Mouse (Mus musculus) bone marrow, adult 2 months (tissue): ENCODE data around the gene Acvrl1. TPM values are rescaled to one million over a fixed set of nuclear protein-coding genes. Genes with fewer than 3 reads are reported as not detected.

Source experiments
- H3K27ac ChIP-seq: fragments of 200-500 bp; 2 replicates; pipeline ENCODE4 v1.5.1; 2012; ENCODE audit warnings: low read depth, mild to moderate bottlenecking, control low read depth, inconsistent platforms, low read length; ENCODE audit not compliant: control insufficient read depth, poor library complexity, insufficient read depth
- H3K4me1 ChIP-seq: fragments of 200-500 bp; 2 replicates; pipeline ENCODE4 v1.6.1; 2011; ENCODE audit warnings: low read length; ENCODE audit not compliant: control insufficient read depth, insufficient read depth
- H3K4me3 ChIP-seq: fragments of 200-500 bp; replicated peaks from 2 replicates; pipeline ENCODE3; 2011; ENCODE audit warnings: mild to moderate bottlenecking, low read depth, low read length, control low read depth; ENCODE audit not compliant: control insufficient read depth
- CTCF ChIP-seq: fragments of 200-500 bp; IDR thresholded peaks from 2 replicates; pipeline ENCODE4 v1.5.1; 2011; ENCODE audit warnings: low read length, control low read depth; ENCODE audit not compliant: control insufficient read depth, insufficient read depth
- POLR2A ChIP-seq: fragments of 200-500 bp; IDR thresholded peaks from 2 replicates; pipeline ENCODE4 v1.6.1; 2011; ENCODE audit warnings: low read depth, mild to moderate bottlenecking, control low read depth, low read length, borderline replicate concordance; ENCODE audit not compliant: control insufficient read depth
- WGBS: fragments of 180-500 bp; shearing (Covaris S2); methylation state at CpG from one replicate; pipeline ENCODE4 v1.1.7; 2018; 5-methylcytosine and 5-hydroxymethylcytosine counted together
- polyA plus RNA-seq: library from polyadenylated mRNA; stranded (reverse); fragments of >200 nt; gene quantifications from 2 replicates; pipeline ENCODE4 v1.2.4, GENCODE M21; 2011; ENCODE audit warnings: low replicate concordance; ENCODE audit not compliant: missing spikeins, insufficient read depth, insufficient read length

The Acvrl1 gene
- polyA plus RNA-seq, 1 experiment, result 21.9 TPM

DNA sequence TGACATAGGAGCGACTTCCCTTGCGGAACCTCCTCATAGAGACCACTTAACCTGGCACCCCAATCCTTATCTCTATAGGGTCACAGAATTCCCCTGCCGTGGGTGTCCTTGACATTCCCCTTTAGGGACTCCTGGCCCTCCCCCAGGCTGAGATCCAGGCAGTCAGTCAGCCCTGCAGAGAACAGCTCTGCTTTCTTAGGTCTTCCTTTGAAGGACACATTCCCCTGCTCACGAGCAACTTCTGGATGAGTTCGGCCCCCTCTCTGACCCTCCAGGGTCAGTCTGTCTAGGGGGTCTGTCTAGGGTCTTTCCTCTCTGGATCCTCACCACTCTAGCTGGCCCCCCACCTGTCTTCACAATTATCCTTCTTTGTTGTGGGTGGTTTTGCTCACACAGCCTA, 1.1 kb downstream of the Acvrl1 start:
- Histone ChIP-seq H3K4me3 (no peak overlapping the region), H3K27ac (no peak overlapping the region), H3K4me1 (no peaks in the 10 kb centered on the region; the same call in 1 of the 2 replicates)
- 47% methylated on average over 5 of the region's 5 CpGs for WGBS
- TF ChIP-seq POLR2A (no peak), CTCF (no peak)

DNA sequence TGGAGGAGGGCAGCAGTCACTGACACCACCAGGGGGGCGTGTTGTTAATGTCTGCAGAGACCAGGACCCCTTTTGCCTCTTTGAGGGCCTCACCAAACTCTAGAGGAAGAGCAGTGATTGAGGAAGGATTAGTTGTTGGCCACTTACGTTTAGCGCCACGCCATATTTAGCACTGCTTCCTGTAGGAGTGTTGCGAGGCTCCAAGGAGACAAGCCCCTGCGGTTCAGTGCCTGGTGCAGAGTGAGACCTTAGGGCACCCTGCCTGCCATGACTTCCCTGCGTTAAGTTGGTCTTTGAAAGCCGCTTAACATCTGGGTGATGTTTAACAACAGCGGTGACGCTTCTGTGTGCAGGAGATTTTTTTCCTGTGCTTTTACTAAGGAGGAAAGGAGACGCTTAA, 3.2 kb downstream of the Acvrl1 start:
- no peak overlapping the region for H3K4me3 ChIP-seq
- WGBS, result 11% methylated on average over 11 of the region's 11 CpGs
- no peak for TF ChIP-seq POLR2A
- TF ChIP-seq CTCF, result no peak
- no peak overlapping the region for H3K27ac ChIP-seq
- no peaks in the 10 kb centered on the region; the same call in none of the 2 replicates for H3K4me1 ChIP-seq

DNA sequence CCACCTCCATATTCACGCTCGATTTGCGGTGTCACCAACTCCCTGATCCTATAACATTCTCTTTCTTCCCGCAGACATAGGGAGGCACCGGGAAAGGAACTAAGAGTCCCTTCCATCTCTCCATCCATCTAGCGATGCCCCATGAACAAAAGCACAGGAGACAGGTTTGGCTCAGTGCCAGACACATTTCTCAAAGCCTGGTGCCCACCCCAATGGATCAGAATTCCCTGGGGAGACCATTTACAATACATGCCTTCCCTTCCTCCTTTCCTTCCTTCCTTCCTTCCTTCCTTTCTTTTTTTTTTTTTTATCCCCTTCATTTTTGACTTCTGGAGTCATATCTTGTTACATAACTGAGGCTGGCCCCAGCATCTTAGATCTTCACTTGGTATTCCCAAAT, 3.7 kb downstream of the Acvrl1 start:
- TF ChIP-seq CTCF (no peak), POLR2A (no peak)
- no peaks in the 10 kb centered on the region; the same call in none of the 2 replicates for H3K4me1 ChIP-seq
- no peak overlapping the region for H3K4me3 ChIP-seq
- WGBS, result 66% methylated on average over 6 of the region's 6 CpGs
- H3K27ac ChIP-seq, result no peak overlapping the region

DNA sequence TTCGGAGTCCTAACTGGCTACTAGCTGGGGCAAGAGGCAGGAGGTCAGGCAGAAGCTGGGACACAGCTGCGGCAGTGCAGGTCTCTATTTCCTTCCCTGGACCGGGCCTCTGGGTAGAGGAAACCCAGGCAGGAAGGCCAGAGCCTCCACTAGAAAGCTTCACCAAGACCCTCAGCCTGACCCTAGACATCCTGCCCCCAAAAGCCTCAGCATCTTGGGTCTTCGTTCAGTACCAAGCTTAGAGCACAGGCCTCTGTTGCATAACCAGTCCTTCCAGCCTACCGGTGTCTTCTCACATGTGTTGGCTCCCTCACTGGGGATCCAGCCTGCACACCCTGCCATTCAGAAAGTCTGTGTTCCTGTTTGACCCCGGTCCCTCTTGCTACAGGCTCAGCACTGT, 4.4 kb downstream of the Acvrl1 start:
- Histone ChIP-seq H3K4me3 (no peak overlapping the region), H3K27ac (no peak overlapping the region), H3K4me1 (no peaks in the 10 kb centered on the region; the same call in none of the 2 replicates)
- WGBS, result 31% methylated on average over 6 of the region's 6 CpGs
- TF ChIP-seq POLR2A, result no peak
- TF ChIP-seq CTCF, result no peak

DNA sequence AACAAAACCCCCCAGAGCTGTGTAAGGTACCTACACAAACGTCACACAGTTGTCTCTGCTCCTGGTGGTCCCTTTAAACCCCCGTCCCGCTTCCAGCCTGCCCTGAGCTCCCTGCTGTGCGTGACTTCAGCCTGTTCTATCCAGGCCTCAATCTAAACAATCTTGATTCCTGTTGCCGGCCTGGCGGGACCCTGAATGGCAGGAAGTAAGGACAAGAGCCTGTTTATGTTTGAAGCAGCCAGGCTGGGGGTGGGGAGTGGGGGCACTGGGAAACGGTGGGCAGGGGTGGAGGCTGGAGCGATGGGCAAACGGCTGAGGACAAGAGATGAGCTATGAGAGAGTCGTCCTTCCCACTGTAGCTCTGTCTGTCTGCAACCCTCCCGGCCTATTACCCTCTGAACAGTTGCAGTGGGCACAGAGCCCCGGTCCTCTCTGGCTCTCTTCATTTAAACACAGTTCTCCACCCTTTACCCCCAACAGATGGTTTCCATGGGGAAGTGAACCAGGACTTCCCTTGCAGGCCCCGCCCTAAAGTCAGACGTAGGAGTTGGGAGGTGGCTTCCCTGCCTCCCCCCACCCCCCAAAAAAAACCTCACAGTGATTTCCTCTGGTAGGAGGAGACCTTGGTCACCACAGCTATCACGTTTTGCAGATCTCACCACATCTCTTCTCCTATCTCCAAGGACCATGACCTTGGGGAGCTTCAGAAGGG, 5.8 kb downstream of the Acvrl1 start:
- Histone ChIP-seq H3K27ac (no peak overlapping the region), H3K4me1 (no peaks in the 10 kb centered on the region; the same call in none of the 2 replicates), H3K4me3 (peak overlapping the region; percentile 35)
- 27% methylated on average over 15 of the region's 15 CpGs for WGBS
- TF ChIP-seq POLR2A, result no peak
- no peak for TF ChIP-seq CTCF

DNA sequence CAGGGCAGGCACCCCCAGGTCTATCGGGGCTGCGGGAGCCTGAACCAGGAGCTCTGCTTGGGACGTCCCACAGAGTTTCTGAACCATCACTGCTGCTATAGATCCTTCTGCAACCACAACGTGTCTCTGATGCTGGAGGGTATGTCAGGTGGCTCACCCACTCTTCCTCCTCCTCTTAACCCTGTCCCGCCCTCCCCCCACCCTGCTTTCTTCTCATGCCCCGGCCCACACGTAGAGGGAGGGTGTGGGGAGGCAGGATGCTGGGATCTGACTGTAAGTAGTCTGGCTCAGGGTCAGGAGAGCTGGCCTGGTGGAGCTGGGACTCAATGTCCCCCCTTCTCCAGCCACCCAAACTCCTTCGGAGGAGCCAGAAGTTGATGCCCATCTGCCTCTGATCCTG, 7.1 kb downstream of the Acvrl1 start:
- 60% methylated on average over 8 of the region's 8 CpGs for WGBS
- TF ChIP-seq POLR2A (no peak), CTCF (no peak)
- Histone ChIP-seq H3K4me1 (peaks cover 2% of the 10 kb centered on the region), H3K27ac (no peak overlapping the region), H3K4me3 (no peak overlapping the region)

DNA sequence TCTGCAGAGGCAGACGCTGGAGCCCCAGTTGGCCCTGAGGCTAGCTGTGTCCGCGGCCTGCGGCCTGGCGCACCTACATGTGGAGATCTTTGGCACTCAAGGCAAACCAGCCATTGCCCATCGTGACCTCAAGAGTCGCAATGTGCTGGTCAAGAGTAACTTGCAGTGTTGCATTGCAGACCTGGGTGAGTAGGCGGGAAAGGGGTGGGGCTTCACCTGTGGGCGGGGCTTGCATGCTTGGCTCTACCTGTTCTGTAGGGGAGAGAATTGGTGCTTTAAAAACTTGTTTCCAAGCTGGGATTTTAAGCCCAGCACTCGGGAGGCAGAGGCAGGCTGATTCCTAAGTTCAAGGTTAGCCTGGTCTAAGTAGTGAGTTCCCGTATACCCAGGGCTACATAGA, 9.1 kb downstream of the Acvrl1 start:
- H3K4me3 ChIP-seq, result no peak overlapping the region
- TF ChIP-seq CTCF (no peak), POLR2A (no peak)
- WGBS, result 87% methylated on average over 11 of the region's 11 CpGs
- H3K27ac ChIP-seq, result no peak overlapping the region
- H3K4me1 ChIP-seq, result peaks cover 2% of the 10 kb centered on the region

DNA sequence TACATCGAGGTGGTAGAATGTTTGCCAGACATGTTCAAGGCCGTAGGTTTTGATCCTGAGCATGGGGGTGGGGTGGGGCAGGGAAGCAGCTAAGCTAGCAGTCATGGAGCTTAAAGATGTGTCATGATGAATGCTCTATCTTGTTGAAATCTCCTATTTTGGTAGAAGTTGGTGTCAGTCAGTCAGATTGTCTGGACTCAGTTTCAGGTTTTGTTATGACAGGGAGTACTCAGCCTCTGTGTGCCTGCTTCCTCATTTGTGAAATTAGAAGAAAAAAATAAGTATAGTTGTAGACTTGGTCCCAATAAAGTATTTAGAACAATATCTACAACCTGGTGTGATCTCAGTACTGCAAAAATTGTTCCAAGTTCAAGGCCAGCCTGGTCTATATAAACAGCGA, 10.4 kb downstream of the Acvrl1 start:
- peaks cover 2% of the 10 kb centered on the region for H3K4me1 ChIP-seq
- H3K27ac ChIP-seq, result no peak overlapping the region
- TF ChIP-seq CTCF (no peak), POLR2A (no peak)
- 70% methylated on average over 3 of the region's 3 CpGs for WGBS
- H3K4me3 ChIP-seq, result no peak overlapping the region
